Mouse (Mus musculus): ENCODE measurements around the gene Nampt. TPM values are rescaled to one million over a fixed set of nuclear protein-coding genes. Genes with fewer than 3 reads are reported as not detected.
A peak's percentile ranks its signal among the peaks of the same experiment; 100 is the strongest.
"Not testable (repeated sequence)": the region's sequence is repeated elsewhere in the genome, so short reads cannot be mapped to it uniquely, and the experiment has no call there.

The Nampt gene
- polyA plus RNA-seq, 1 experiment = 237 TPM

- H3K4me1 ChIP-seq (ENCODE audit: control insufficient read depth, insufficient read depth, insufficient read length, low read length) = no peaks in the 10 kb centered on the region
- no peak overlapping the region for H3K27ac ChIP-seq (replicated peaks; ENCODE audit: low read depth, low read length)
- H3K4me3 ChIP-seq (ENCODE audit: insufficient read depth, low read depth, low read length) = no peak overlapping the region
Measured at GRCm38 (mm10) chr12:32870815-32871214, 51.5 kb downstream of the Nampt start.

GRCm38 (mm10) chr12:32877500-32877899 is 58.2 kb downstream of the Nampt start:
- Histone ChIP-seq H3K27ac (replicated peaks; ENCODE audit: low read depth, low read length) (no peak overlapping the region), H3K4me1 (ENCODE audit: control insufficient read depth, insufficient read depth, insufficient read length, low read length) (peaks cover 4% of the 10 kb centered on the region; the same call in 1 of the 2 replicates), H3K4me3 (ENCODE audit: insufficient read depth, low read depth, low read length) (no peak overlapping the region)

- Histone ChIP-seq H3K4me1 (ENCODE audit: control insufficient read depth, insufficient read depth, insufficient read length, low read length) (peaks cover 4% of the 10 kb centered on the region; the same call in 1 of the 2 replicates), H3K4me3 (ENCODE audit: insufficient read depth, low read depth, low read length) (no peak overlapping the region), H3K27ac (replicated peaks; ENCODE audit: low read depth, low read length) (peak overlapping the region; percentile 63)
Measured at GRCm38 (mm10) chr12:32877964-32878571, 58.7 kb downstream of the Nampt start.

GRCm38 (mm10) chr12:32879371-32879770 is 60.0 kb downstream of the Nampt start:
- Histone ChIP-seq H3K4me3 (ENCODE audit: insufficient read depth, low read depth, low read length) (no peak overlapping the region), H3K27ac (replicated peaks; ENCODE audit: low read depth, low read length) (no peak overlapping the region), H3K4me1 (ENCODE audit: control insufficient read depth, insufficient read depth, insufficient read length, low read length) (peaks cover 4% of the 10 kb centered on the region; the same call in 1 of the 2 replicates)

- peak overlapping the region; percentile 78 for H3K27ac ChIP-seq (replicated peaks; ENCODE audit: low read depth, low read length)
- H3K4me1 ChIP-seq (ENCODE audit: control insufficient read depth, insufficient read depth, insufficient read length, low read length) = peaks cover 8% of the 10 kb centered on the region
- no peak overlapping the region for H3K4me3 ChIP-seq (ENCODE audit: insufficient read depth, low read depth, low read length)
Measured at GRCm38 (mm10) chr12:32884356-32884755, 65.0 kb downstream of the Nampt start.

GRCm38 (mm10) chr12:32885041-32885440 is 65.7 kb downstream of the Nampt start:
- H3K27ac ChIP-seq (replicated peaks; ENCODE audit: low read depth, low read length) = peak overlapping the region; percentile 78
- no peak overlapping the region for H3K4me3 ChIP-seq (ENCODE audit: insufficient read depth, low read depth, low read length)
- peaks cover 14% of the 10 kb centered on the region for H3K4me1 ChIP-seq (ENCODE audit: control insufficient read depth, insufficient read depth, insufficient read length, low read length)

GRCm38 (mm10) chr12:32886353-32886752 is 67.0 kb downstream of the Nampt start:
- H3K4me3 ChIP-seq (ENCODE audit: insufficient read depth, low read depth, low read length) = no peak overlapping the region
- no peak overlapping the region for H3K27ac ChIP-seq (replicated peaks; ENCODE audit: low read depth, low read length)
- H3K4me1 ChIP-seq (ENCODE audit: control insufficient read depth, insufficient read depth, insufficient read length, low read length) = peaks cover 19% of the 10 kb centered on the region

- no peak overlapping the region for H3K4me3 ChIP-seq (ENCODE audit: insufficient read depth, low read depth, low read length)
- no peak overlapping the region for H3K27ac ChIP-seq (replicated peaks; ENCODE audit: low read depth, low read length)
- H3K4me1 ChIP-seq (ENCODE audit: control insufficient read depth, insufficient read depth, insufficient read length, low read length) = peaks cover 19% of the 10 kb centered on the region
Measured at GRCm38 (mm10) chr12:32888226-32888625, 68.9 kb downstream of the Nampt start.

GRCm38 (mm10) chr12:32889846-32890245 is 70.5 kb downstream of the Nampt start:
- Histone ChIP-seq H3K4me3 (ENCODE audit: insufficient read depth, low read depth, low read length) (no peak overlapping the region), H3K4me1 (ENCODE audit: control insufficient read depth, insufficient read depth, insufficient read length, low read length) (peaks cover 15% of the 10 kb centered on the region), H3K27ac (replicated peaks; ENCODE audit: low read depth, low read length) (peak overlapping the region; percentile 98)

GRCm38 (mm10) chr12:32890455-32890854 is 71.1 kb downstream of the Nampt start:
- Histone ChIP-seq H3K4me3 (ENCODE audit: insufficient read depth, low read depth, low read length) (no peak overlapping the region), H3K4me1 (ENCODE audit: control insufficient read depth, insufficient read depth, insufficient read length, low read length) (peaks cover 10% of the 10 kb centered on the region), H3K27ac (replicated peaks; ENCODE audit: low read depth, low read length) (peak overlapping the region; percentile 98)

GRCm38 (mm10) chr12:32891271-32891670 is 71.9 kb downstream of the Nampt start:
- H3K27ac ChIP-seq (replicated peaks; ENCODE audit: low read depth, low read length) = peak overlapping the region; percentile 75

GRCm38 (mm10) chr12:32893212-32893611 is 73.9 kb downstream of the Nampt start:
- H3K4me1 ChIP-seq (ENCODE audit: control insufficient read depth, insufficient read depth, insufficient read length, low read length) = peaks cover 10% of the 10 kb centered on the region
- H3K27ac ChIP-seq (replicated peaks; ENCODE audit: low read depth, low read length) = no peak overlapping the region

More at GRCm38 (mm10) chr12:32891271-32891670, 71.9 kb downstream of the Nampt start:
- H3K4me3 ChIP-seq (ENCODE audit: insufficient read depth, low read depth, low read length) = not testable (repeated sequence)
- peaks cover 10% of the 10 kb centered on the region for H3K4me1 ChIP-seq (ENCODE audit: control insufficient read depth, insufficient read depth, insufficient read length, low read length)

GRCm38 (mm10) chr12:32895806-32896205 is 76.5 kb downstream of the Nampt start:
- no peak overlapping the region for H3K4me3 ChIP-seq (ENCODE audit: insufficient read depth, low read depth, low read length)
- no peaks in the 10 kb centered on the region for H3K4me1 ChIP-seq (ENCODE audit: control insufficient read depth, insufficient read depth, insufficient read length, low read length)
- no peak overlapping the region for H3K27ac ChIP-seq (replicated peaks; ENCODE audit: low read depth, low read length)

More at GRCm38 (mm10) chr12:32893212-32893611, 73.9 kb downstream of the Nampt start:
- no peak overlapping the region for H3K4me3 ChIP-seq (ENCODE audit: insufficient read depth, low read depth, low read length)

GRCm38 (mm10) chr12:32896496-32896895 is 77.2 kb downstream of the Nampt start:
- no peak overlapping the region for H3K27ac ChIP-seq (replicated peaks; ENCODE audit: low read depth, low read length)
- H3K4me3 ChIP-seq (ENCODE audit: insufficient read depth, low read depth, low read length) = no peak overlapping the region

GRCm38 (mm10) chr12:32897199-32898120 is 78.1 kb downstream of the Nampt start:
- Histone ChIP-seq H3K27ac (replicated peaks; ENCODE audit: low read depth, low read length) (no peak overlapping the region), H3K4me3 (ENCODE audit: insufficient read depth, low read depth, low read length) (no peak overlapping the region), H3K4me1 (ENCODE audit: control insufficient read depth, insufficient read depth, insufficient read length, low read length) (no peaks in the 10 kb centered on the region)

More at GRCm38 (mm10) chr12:32896496-32896895, 77.2 kb downstream of the Nampt start:
- no peaks in the 10 kb centered on the region for H3K4me1 ChIP-seq (ENCODE audit: control insufficient read depth, insufficient read depth, insufficient read length, low read length)
